Mouse (Mus musculus) adrenal gland (tissue): ENCODE data around the gene B3gnt9.
"Not testable (repeated sequence)": the region's sequence is repeated elsewhere in the genome, so short reads cannot be mapped to it uniquely, and the experiment has no call there.

Experiments used
- intact Hi-C: fragments of 180-260 bp; cut with DNase I; formaldehyde crosslinking; loops from one replicate; pipeline ENCODE4 v1.15.1; 2025
- long read RNA-seq, 2 experiments: library from polyadenylated mRNA; unstranded; transcript quantifications; one replicate each; pipeline ENCODE4 v2.0.0; 2020; ENCODE audit warnings: borderline replicate concordance in 1 of 2; ENCODE audit not compliant: insufficient replicate concordance in 1 of 2

The B3gnt9 gene
- long read RNA-seq, experiment 1: 0 reads
- long read RNA-seq, experiment 2, partial matches to known transcripts: 0 of 4 reads
- long read RNA-seq, experiment 2, other reads (novel, unspliced or antisense): 0 of 4 reads

- intact Hi-C loops: loop anchor here (5.0 kb wide), 1 partner anchor 133 kb away; no protein-coding TSS in a partner anchor
Observed at GRCm38 (mm10) chr8:105254966-105255350, at the start of gene B3gnt9. TSS of gene B3gnt9 (minus strand) at chr8:105255153.

GRCm38 (mm10) chr8:105303874-105304273, 48.9 kb upstream of the B3gnt9 start:
- intact Hi-C loops: no loop called here

- intact Hi-C loops: no loop called here
Observed at GRCm38 (mm10) chr8:105303396-105303795, 48.4 kb upstream of the B3gnt9 start.

- intact Hi-C loops: no loop called here
Observed at GRCm38 (mm10) chr8:105299962-105300361, 45.0 kb upstream of the B3gnt9 start.

- intact Hi-C loops: no loop called here
Observed at GRCm38 (mm10) chr8:105298351-105299252, 43.6 kb upstream of the B3gnt9 start.

GRCm38 (mm10) chr8:105297511-105298192, 42.7 kb upstream of the B3gnt9 start, which contains the start of gene E2f4:
TSS of gene E2f4 (plus strand) at chr8:105297663.
- intact Hi-C loops: no loop called here

- intact Hi-C loops: no loop called here
Observed at GRCm38 (mm10) chr8:105295895-105296573, 41.1 kb upstream of the B3gnt9 start, which contains the start of gene Exoc3l. TSS of gene Exoc3l (minus strand) at chr8:105296101.

GRCm38 (mm10) chr8:105295256-105295655, 40.3 kb upstream of the B3gnt9 start:
- intact Hi-C loops: no loop called here

GRCm38 (mm10) chr8:105294776-105295175, 39.8 kb upstream of the B3gnt9 start:
- intact Hi-C loops: no loop called here

GRCm38 (mm10) chr8:105293405-105293804, 38.5 kb upstream of the B3gnt9 start:
- intact Hi-C loops: no loop called here

- intact Hi-C loops: no loop called here
Observed at GRCm38 (mm10) chr8:105292471-105292870, 37.5 kb upstream of the B3gnt9 start.

- intact Hi-C loops: not testable (repeated sequence)
Observed at GRCm38 (mm10) chr8:105291802-105292201, 36.8 kb upstream of the B3gnt9 start.

GRCm38 (mm10) chr8:105291364-105291763, 36.4 kb upstream of the B3gnt9 start:
- intact Hi-C loops: not testable (repeated sequence)

GRCm38 (mm10) chr8:105290554-105291314, 35.8 kb upstream of the B3gnt9 start:
- intact Hi-C loops: no loop called here

GRCm38 (mm10) chr8:105289805-105290460, 35.0 kb upstream of the B3gnt9 start, which contains the start of gene 4931428F04Rik:
TSS of gene 4931428F04Rik (minus strand) at chr8:105289864.
- intact Hi-C loops: no loop called here

GRCm38 (mm10) chr8:105288958-105289732, 34.2 kb upstream of the B3gnt9 start:
- intact Hi-C loops: no loop called here

GRCm38 (mm10) chr8:105288231-105288630, 33.3 kb upstream of the B3gnt9 start:
- intact Hi-C loops: no loop called here

- intact Hi-C loops: no loop called here
Observed at GRCm38 (mm10) chr8:105286907-105287306, 32.0 kb upstream of the B3gnt9 start.

GRCm38 (mm10) chr8:105285514-105285913, 30.6 kb upstream of the B3gnt9 start:
- intact Hi-C loops: no loop called here
